Mouse (Mus musculus): ENCODE measurements at regions not wholly inside any gene's neighbourhood (a gene's known extent, or its start where the extent isn't known, plus 50 kb on each side); places are given as distances from the start of the nearest gene placed in this dataset.

- no peak for TF ChIP-seq CTCF (IDR thresholded peaks at IDR 0.05; ENCODE audit: low read depth)
- no peak for TF ChIP-seq EP300 (IDR thresholded peaks at IDR 0.05; ENCODE audit: low read depth)
- no peak for ATAC-seq (ENCODE audit: insufficient read depth, low read depth)
- Histone ChIP-seq H3K9ac (replicated peaks; ENCODE audit: low read depth, low read length) (no peak overlapping the region), H3K4me2 (ENCODE audit: low read depth, low read length) (no peak overlapping the region), H3K36me3 (replicated peaks; ENCODE audit: control insufficient read depth, insufficient read depth, low read length) (no peaks in the 10 kb centered on the region), H3K9me3 (replicated peaks; ENCODE audit: control insufficient read depth, low read length) (no peaks in the 10 kb centered on the region), H3K4me3 (ENCODE audit: low read depth, low read length) (no peak overlapping the region), H3K4me1 (ENCODE audit: control insufficient read depth, insufficient read depth) (no peaks in the 10 kb centered on the region), H3K27me3 (ENCODE audit: control insufficient read depth, insufficient read depth, low read length) (no peaks in the 10 kb centered on the region), H3K27ac (ENCODE audit: low read depth) (no peak overlapping the region)
- DNase-seq (ENCODE audit: low spot score), result no peak
- 54% methylated on average over 3 of the region's 3 CpGs for WGBS
These were observed 52.1 kb upstream of the Slc13a1 start for GRCm38 (mm10) chr6:24219882-24220522.
